Mouse (Mus musculus) T-helper 1 cell (primary cell): ENCODE measurements around the gene Fam171a1.

Experiments used
- in situ Hi-C: fragments of 300-600 bp; cut with MboI, MseI; formaldehyde crosslinking; loops from one replicate; pipeline ENCODE4 v1.15.1; 2025; ENCODE audit warnings: high pct_unique_total_duplicates

Fam171a1 gene

GRCm38 (mm10) chr2:3135297-3135684, 21.3 kb downstream of the Fam171a1 start:
- in situ Hi-C loops, result loop anchor here (10.0 kb wide), 1 partner anchor 90 kb away; no protein-coding TSS in a partner anchor

GRCm38 (mm10) chr2:3138308-3138707, 24.3 kb downstream of the Fam171a1 start:
- in situ Hi-C loops, result loop anchor here (10.0 kb wide), 1 partner anchor 86 kb away; no protein-coding TSS in a partner anchor

- in situ Hi-C loops, result loop anchor here (10.0 kb wide), 1 partner anchor 86 kb away; no protein-coding TSS in a partner anchor
Observed at GRCm38 (mm10) chr2:3139065-3139464, 25.0 kb downstream of the Fam171a1 start.

GRCm38 (mm10) chr2:3139578-3139977, 25.6 kb downstream of the Fam171a1 start:
- in situ Hi-C loops, result loop anchor here (10.0 kb wide), 1 partner anchor 85 kb away; no protein-coding TSS in a partner anchor

GRCm38 (mm10) chr2:3140585-3140984, 26.6 kb downstream of the Fam171a1 start:
- in situ Hi-C loops, result loop anchor here (10.0 kb wide), 1 partner anchor 76 kb away; no protein-coding TSS in a partner anchor

GRCm38 (mm10) chr2:3141804-3142203, 27.8 kb downstream of the Fam171a1 start:
- in situ Hi-C loops, result loop anchor here (10.0 kb wide), 1 partner anchor 77 kb away; no protein-coding TSS in a partner anchor

- in situ Hi-C loops, result loop anchor here (10.0 kb wide), 1 partner anchor 79 kb away; no protein-coding TSS in a partner anchor
Observed at GRCm38 (mm10) chr2:3144291-3144690, 30.3 kb downstream of the Fam171a1 start.

- in situ Hi-C loops, result loop anchor here (10.0 kb wide), 1 partner anchor 83 kb away; no protein-coding TSS in a partner anchor
Observed at GRCm38 (mm10) chr2:3147550-3148157, 33.6 kb downstream of the Fam171a1 start.

GRCm38 (mm10) chr2:3148731-3149130, 34.7 kb downstream of the Fam171a1 start:
- in situ Hi-C loops, result loop anchor here (10.0 kb wide), 1 partner anchor 84 kb away; no protein-coding TSS in a partner anchor

- in situ Hi-C loops, result no loop called here
Observed at GRCm38 (mm10) chr2:3150324-3150723, 36.3 kb downstream of the Fam171a1 start.

GRCm38 (mm10) chr2:3151336-3151735, 37.3 kb downstream of the Fam171a1 start:
- in situ Hi-C loops, result no loop called here

- in situ Hi-C loops, result no loop called here
Observed at GRCm38 (mm10) chr2:3154091-3154665, 40.2 kb downstream of the Fam171a1 start.

- in situ Hi-C loops, result no loop called here
Observed at GRCm38 (mm10) chr2:3154986-3155385, 41.0 kb downstream of the Fam171a1 start.

- in situ Hi-C loops, result no loop called here
Observed at GRCm38 (mm10) chr2:3157030-3157429, 43.0 kb downstream of the Fam171a1 start.

- in situ Hi-C loops, result no loop called here
Observed at GRCm38 (mm10) chr2:3157661-3158344, 43.8 kb downstream of the Fam171a1 start.

- in situ Hi-C loops, result no loop called here
Observed at GRCm38 (mm10) chr2:3158682-3159412, 44.8 kb downstream of the Fam171a1 start.

- in situ Hi-C loops, result no loop called here
Observed at GRCm38 (mm10) chr2:3161578-3161977, 47.6 kb downstream of the Fam171a1 start.

GRCm38 (mm10) chr2:3163501-3164076, 49.6 kb downstream of the Fam171a1 start:
- in situ Hi-C loops, result no loop called here

- in situ Hi-C loops, result no loop called here
Observed at GRCm38 (mm10) chr2:3165037-3165600, 51.1 kb downstream of the Fam171a1 start.

- in situ Hi-C loops, result no loop called here
Observed at GRCm38 (mm10) chr2:3165890-3166605, 52.0 kb downstream of the Fam171a1 start.
